Mouse (Mus musculus) monocyte, adult 2 months (primary cell): Measurements from ENCODE around the gene Tcp1.

Experiments used
- DNase-seq, 2 experiments: peaks; one replicate each; pipeline ENCODE4 v3.0.0; 2022; ENCODE audit warnings: low spot score in 2 of 2, low read depth in 1 of 2

The Tcp1 gene

GRCm38 (mm10) chr17:12967173-12967572 lies 51.7 kb downstream of the Tcp1 start:
- DNase-seq: no peak

GRCm38 (mm10) chr17:12973851-12974250 lies 58.4 kb downstream of the Tcp1 start:
- DNase-seq: no peak
